Mouse (Mus musculus) CD4-positive, CD25-positive, alpha-beta regulatory T cell, adult 2 months (primary cell): ENCODE measurements around the gene 4930402H24Rik.
"Not testable (repeated sequence)": the region's sequence is repeated elsewhere in the genome, so short reads cannot be mapped to it uniquely, and the experiment has no call there.

ENCODE experiments used
- DNase-seq: peaks from one replicate; pipeline ENCODE4 v3.0.0-alpha.2; 2012; ENCODE audit warnings: low read depth, low spot score

4930402H24Rik gene

GRCm38 (mm10) chr2:130852964-130853363 lies 53.2 kb downstream of the 4930402H24Rik start:
- no peak for DNase-seq

DNA sequence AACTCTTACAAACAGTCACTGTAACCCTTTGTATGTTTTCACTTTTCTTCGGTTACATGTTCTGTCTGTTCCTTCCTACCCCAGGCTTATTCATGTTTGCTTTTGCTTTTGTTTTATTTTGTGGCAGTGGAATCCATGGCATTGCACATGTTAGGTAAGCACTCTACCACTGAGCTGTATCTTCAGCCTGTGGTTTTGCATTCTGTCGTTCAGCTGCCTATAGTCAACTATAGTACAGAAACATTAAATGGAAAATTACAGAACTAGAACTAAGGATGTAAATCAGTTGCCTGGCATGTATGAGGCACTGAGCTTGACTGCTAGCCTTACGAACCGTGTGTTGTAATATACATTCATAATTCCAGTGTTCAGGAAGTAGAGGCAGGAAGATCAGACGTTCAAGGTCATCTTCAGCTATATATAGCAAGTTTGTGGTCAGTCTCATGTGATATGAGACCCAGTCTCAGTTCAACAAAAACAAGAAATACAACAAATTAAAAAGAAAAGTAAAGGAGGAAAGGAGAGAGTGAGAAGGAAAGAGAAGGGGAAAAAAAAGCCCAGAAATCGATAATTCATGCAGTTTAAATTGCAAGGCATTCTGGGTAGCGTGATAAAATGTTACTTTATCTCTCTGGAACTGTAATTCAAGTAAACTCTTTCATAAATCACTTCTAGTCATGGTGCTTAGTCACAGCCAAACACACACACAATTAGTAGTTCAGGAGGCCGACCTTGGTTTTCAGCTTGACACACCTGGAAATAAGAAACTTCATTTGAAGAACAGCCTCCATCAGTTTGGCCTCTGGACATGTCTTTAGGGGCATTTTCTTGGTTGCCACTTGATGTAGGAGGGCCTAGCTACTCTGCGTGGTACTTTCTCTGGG lies 54.6 kb downstream of the 4930402H24Rik start:
- DNase-seq: no peak

- no peak for DNase-seq
Measured at GRCm38 (mm10) chr2:130849688-130850087, 56.5 kb downstream of the 4930402H24Rik start.

- no peak for DNase-seq
Measured at GRCm38 (mm10) chr2:130848313-130848712, 57.9 kb downstream of the 4930402H24Rik start.

DNA sequence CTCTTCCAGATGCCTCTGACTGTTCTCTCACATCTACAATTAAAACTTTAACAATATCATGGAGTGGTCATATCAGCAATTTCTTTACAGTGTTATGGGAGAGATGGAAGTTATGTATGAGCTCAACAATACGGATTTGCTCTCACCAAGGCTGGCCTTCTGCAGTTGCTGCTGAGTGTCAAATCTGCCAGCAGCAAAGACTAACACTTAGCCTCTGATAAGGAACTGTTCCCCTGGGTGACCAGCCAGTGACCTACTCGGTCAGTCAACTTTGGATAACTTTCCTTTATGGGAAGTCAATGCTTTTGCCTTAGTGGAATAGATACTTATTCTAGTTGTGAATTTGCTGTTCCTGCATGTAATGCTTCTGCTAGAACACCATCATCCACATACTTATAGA lies 62.6 kb downstream of the 4930402H24Rik start:
- no peak for DNase-seq

- DNase-seq: peak; percentile 9
Measured at GRCm38 (mm10) chr2:130840846-130841245, 65.4 kb downstream of the 4930402H24Rik start.

DNA sequence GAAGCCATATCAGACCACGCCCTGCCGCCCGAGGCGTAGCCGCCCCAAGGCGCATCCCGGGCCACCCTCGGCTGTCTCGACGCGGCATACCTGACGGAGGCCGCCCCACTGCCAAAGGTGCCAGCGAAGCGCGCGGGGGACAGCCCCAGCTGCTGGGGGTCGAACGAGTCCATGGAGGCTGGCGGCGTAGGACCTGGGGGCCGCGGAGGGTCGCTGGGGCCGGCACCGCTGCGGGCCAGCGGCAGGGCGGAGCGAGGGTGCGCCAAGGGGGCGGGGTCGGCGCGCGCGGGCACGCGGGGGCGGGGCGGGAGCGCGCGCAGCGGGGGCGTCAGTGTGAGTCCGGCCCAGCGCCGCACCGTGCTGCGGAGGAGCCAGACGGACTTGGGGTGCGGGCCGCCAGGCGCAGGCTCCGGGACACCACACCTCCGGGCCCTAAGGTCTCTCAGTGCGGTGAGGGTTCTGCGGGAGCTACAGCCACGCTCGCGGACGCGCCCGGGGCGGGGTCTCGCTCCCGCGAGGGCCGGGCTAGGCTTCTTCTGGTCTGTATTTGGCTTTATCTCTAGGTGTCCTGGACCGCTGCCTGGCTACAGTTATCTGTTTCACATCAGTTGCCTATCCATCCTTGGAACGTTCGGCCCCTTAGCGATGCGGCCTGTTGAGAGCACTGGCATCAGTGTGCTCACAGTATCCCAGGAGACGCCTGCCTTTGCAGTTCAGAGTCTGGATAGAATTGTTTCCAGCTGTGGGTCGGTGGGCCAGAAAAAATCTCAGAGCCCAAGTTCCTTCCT lies 66.1 kb downstream of the 4930402H24Rik start:
- peak; percentile 82 for DNase-seq

GRCm38 (mm10) chr2:130839528-130839873 lies 66.7 kb downstream of the 4930402H24Rik start:
- no peak for DNase-seq

GRCm38 (mm10) chr2:130839084-130839483 lies 67.1 kb downstream of the 4930402H24Rik start:
- DNase-seq: peak; percentile 27

DNA sequence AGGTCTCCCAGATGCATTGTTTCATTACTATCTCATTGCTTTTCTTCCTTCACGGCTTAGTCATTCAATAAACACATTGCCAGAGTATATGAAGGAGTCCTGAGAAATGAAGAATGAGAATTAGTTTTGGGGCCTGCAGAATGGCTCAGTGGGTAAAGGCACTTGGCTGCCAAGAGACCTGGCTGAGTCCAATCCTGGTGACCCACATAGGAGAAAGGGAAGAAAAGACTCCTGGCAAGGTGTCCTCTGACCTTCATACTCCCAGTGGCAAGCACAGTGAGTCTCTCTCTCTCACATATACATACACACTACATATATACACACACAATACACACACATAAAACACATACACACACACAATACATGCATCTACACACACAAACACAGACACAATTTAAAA lies 68.1 kb downstream of the 4930402H24Rik start:
- no peak for DNase-seq

- DNase-seq: no peak
Measured at GRCm38 (mm10) chr2:130833699-130834098, 72.5 kb downstream of the 4930402H24Rik start.

- no peak for DNase-seq
Measured at GRCm38 (mm10) chr2:130832582-130832981, 73.6 kb downstream of the 4930402H24Rik start.

GRCm38 (mm10) chr2:130832012-130832411 lies 74.2 kb downstream of the 4930402H24Rik start:
- no peak for DNase-seq

DNA sequence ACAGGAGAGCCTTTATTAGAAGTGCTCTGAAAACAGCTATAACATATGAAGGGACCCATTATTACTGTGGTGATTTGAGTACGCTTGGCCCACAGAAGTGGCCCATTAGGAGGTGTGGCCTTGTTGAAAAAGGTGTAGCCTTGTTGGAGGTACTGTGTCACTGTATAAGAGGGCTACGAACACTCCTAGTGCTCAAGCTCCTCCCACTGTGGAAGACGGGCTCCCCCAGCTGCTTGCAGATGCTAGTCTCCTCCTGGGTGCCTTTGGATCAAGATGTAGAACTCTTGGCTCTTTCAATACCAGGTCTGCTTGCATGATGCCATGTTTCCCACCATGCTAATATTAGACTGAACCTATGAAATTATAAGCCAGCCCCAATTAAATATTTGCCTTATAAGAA lies 76.0 kb downstream of the 4930402H24Rik start:
- no peak for DNase-seq

DNA sequence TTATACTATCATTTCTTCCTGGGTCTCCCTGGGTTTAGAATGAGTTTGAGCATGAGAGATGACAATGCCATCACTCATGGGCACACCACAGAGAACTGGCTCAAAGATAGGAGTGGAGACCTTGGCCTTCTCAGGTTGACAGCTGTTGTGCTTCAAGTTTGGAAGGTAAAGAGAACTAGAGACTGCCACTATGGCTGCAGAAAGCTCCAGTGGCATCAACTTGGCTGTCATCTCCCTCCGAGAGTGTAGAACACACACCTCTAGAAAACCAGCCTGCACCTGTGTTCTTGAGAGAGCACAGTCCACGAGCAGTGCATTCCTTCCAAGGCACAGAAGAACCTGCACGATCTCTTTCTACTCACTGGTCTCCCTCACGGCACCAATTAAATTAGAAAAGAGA lies 76.7 kb downstream of the 4930402H24Rik start:
- DNase-seq: no peak

- DNase-seq: no peak
Measured at GRCm38 (mm10) chr2:130828668-130829067, 77.5 kb downstream of the 4930402H24Rik start.

- DNase-seq: not testable (repeated sequence)
Measured at GRCm38 (mm10) chr2:130828066-130828465, 78.1 kb downstream of the 4930402H24Rik start.

GRCm38 (mm10) chr2:130827410-130827809 lies 78.8 kb downstream of the 4930402H24Rik start:
- no peak for DNase-seq

DNA sequence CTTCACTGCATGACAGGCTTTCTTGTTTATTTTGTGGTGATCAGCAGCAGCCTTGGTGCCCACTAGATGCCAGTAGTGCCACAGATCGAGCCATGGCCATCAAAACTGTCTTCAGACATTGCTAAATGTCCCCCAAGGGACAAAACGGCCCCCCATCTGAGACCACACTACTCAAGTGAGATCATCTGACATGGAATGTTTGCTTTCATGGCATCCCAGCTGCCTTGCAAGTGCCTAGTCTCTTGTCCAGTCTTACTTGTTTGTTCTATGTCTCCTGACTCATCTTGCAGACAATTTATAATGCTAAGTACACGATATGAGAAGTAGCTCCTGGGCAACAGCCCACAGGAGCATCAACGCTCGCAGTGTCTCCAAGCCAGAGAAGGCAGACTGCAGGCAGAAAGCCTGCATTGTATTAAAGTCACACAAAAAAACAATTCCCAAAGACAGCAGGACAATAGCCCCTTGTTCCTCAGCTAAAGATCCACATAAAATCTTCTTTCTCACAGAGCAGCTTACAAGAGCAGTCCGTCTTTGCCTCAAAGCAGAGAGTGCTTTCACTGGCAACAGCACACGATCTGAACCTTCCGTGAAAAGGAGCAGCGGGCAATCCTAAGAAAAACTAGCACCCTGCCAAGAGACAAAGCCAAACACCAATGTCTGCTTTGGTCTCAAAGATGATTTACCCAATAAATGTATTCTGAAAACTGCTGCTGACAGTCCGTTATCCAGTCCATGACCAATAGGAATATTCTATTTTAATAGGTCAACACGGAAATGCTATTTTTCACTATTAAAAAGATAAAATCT lies 87.2 kb downstream of the 4930402H24Rik start:
- no peak for DNase-seq

DNA sequence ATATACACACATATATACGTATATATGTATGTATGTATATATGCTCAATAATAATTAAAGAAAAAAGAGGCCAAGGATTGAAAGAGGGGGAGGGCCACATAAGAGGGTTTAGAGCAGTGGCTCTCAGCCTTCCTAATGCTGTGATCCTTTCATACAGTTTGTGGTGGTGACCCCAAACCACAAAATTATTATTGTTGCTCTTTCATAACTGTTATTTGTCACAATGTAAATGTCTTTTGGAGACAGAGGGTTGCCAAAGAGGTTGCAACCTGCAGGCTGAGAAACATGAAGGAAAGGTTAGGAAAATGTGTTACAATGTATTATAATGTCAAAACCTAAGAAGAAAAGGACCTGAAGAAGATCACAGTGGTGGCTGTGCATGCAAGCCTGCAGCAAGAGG lies 88.3 kb downstream of the 4930402H24Rik start:
- DNase-seq: no peak

DNA sequence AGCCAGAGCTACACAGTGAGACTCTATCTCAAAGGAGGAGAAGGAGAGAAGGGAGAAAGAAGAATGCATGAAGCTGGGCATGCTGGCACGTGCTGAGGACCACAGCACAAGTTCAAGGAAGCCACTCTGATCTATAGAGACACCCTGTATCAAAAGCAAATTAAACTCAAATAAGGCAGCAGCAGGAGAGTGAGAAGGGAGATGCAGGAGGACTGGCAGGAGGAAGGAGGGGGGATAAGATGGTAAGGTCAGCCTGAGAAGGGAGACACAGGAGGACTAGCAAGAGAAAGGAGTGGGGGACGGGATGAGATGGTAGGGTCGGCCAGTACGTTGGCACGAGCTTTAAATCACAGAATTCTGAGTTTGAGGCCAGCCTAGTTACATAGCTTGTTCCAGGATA lies 90.0 kb downstream of the 4930402H24Rik start:
- DNase-seq: no peak

DNA sequence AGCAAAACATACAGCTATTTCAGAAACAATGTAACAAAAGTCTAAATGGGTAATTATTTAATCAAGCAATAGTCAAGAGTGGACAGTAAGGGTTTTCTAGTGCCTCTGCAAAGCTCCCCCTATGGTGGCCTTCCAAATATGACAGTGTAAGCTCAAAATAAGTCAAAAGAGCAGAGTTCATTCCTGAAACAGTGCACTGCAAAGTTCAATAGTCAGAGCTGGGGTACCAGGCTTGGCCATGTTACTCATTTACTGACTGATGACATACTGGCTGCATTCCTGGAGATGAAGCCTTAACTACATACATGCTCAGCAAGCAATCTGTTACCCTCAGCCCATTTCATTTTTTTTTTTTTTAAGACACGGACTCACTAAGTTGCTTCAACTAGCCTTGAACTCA lies 91.7 kb downstream of the 4930402H24Rik start:
- DNase-seq: no peak
